Mouse (Mus musculus) T-helper 17 cell (primary cell): Measurements from ENCODE around the gene Gramd1b.

Experiments used
- in situ Hi-C, 2 experiments: fragments of 300-600 bp; cut with MboI, MseI; formaldehyde crosslinking; loops; 1 replicate in 1 of 2; 2 replicates in 1 of 2; pipeline ENCODE4 v1.15.1; 2025; ENCODE audit warnings: high pct_unique_total_duplicates in 2 of 2

Gramd1b gene

DNA sequence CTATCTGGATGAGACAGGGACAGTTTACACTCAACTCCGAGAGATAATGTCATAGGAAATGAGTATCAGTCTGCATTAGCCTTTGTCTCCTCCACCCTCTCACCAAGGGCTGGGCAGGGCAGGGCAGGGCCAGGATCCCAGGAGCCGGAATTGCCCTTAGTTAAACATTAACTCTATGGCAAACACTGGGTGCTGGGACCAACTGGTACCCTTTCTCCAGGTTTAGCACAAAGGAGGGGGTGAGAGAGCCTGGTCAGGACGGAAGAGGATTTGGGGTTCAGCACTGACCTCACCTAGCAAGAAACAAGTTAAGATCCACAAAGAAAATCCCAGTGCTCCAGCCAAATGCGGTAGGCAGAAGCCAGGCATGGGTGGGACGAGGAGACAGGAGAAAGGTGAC lies 208.0 kb downstream of the Gramd1b start:
- in situ Hi-C loops: loop anchor here in 1 of 2 experiments (5.0 kb wide), 1 partner anchor 96 kb away; no protein-coding TSS in a partner anchor

DNA sequence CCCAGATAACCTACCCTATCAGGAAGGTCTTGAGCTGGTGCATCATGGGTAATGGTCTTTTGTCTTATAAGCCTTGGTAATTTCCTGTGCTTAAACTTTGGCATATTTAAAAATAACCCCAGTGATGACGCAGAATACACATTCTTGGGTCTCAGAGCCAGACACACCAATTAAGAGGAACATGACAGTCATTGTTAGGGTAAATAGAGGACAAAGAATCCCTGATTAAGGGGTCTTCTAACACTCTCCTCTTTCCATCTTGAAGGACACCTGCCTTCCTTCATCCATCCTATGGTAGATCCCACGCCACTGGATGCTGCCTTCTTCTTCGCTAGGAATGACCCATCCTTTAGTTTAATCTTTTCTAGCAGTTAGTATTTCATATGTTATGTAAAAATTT lies 208.8 kb downstream of the Gramd1b start:
- in situ Hi-C loops: loop anchor here in 1 of 2 experiments (5.0 kb wide), 1 partner anchor 95 kb away; no protein-coding TSS in a partner anchor

DNA sequence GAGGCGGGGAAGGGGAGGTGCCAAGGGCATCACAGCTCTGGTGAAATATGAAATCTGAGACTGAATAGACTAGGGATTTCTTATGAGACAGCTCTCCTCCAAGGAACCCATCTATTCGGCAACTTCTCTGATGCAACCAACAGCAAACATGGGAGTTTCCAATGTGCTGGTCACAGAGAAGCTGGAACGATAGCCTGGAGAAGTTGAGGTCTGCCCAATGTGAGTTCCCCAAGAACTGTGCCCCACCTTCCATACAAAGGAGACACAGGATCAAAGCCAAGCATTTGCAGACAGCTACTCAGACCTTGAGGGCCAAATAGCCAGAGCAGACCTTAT lies 209.5 kb downstream of the Gramd1b start:
- in situ Hi-C loops: loop anchor here in 1 of 2 experiments (5.0 kb wide), 1 partner anchor 94 kb away; no protein-coding TSS in a partner anchor

DNA sequence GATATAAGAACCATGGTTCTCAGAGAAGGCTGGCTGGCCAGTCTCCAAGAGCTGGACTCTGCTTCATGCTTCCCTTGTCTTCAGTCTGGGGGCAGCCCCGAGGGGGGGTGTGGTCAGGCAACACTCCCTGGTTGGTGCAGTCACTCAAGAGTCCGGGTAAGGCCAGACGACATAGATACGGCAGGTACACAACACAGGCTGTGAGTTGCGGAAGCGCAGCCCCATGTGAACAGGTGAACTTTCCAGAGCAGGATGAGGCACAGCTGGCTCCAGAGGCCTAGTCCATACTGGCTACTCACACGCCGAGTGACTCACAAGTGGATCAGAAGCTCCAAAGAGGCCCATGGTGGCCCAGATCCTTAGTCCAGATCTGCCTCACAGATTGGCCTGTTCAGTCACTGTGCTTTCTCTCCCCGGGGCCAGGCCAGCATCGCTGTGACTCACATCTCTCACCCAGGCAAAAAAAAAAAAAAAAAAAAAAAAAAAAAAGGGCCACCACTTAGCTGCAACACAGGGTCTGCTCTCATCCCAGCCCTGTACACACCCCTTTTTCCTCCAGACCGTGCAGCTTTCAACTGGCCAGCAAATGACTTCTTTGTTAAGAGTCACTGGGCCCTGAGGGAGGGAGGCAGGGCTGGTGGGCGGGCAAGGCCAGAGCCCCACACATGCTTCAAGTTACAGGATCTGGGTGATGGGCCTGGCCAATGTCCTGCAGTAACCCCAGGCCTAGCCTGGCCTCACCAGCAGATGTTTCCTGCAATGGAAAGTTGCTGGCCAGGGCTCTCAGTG lies 210.1 kb downstream of the Gramd1b start:
- in situ Hi-C loops: loop anchor here in 1 of 2 experiments (5.0 kb wide), 1 partner anchor 94 kb away; no protein-coding TSS in a partner anchor

DNA sequence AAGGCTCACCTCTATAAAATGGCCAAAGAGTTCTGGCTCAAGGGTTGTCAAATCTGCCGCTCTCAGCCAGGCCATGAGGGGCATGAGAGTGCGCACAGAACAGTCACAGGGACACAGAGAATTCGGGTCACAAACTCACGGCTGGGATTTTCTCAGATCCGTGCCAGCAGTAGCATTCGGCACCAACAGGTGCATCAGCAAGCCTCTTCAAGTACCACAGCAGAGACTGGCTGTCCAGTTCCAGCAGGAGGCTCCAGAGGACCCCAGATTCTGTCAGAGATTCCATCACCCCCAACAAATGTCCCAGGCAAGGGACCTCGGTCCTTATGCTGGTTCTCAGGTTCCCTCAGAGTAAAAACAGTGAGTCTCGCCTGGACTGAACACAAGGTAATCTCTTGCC lies 210.8 kb downstream of the Gramd1b start:
- in situ Hi-C loops: loop anchor here in 1 of 2 experiments (5.0 kb wide), 1 partner anchor 93 kb away; no protein-coding TSS in a partner anchor

DNA sequence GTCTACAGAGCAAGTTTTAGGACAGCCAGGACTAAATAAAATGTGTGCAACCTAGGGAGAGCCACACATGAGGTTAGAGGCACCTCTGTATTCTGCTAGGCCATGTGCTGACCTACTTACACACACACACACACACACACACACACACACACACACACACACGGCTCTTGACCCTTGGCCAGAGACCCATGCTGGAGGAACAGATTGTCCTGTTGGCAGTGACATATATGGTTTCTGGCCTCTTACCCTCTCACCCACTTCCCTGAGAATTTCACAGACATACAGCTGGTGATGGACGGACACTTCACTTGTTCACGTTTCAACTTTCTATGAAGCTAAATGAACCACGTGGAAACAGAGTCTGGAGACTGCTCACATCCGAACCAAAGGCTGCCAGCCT lies 212.4 kb downstream of the Gramd1b start:
- in situ Hi-C loops: no loop called here

DNA sequence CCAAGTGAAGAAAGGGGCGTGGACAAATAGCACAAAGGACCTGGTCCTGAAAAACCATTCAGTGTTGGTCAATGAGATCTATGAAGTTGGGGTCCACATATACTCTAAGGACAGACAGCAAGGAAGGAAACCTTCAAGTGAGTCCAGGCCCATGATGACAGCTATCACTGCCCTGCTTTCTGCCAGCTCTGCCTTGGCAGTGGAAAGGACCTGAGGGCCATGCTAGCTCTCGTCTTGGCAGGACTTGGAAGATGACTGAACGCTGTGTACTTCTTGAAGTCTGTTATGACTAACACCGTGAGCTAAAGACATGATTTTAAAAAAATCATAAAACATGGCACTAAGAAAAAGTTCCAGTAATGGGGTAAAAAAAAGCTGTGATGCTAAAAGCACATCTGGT lies 213.4 kb downstream of the Gramd1b start:
- in situ Hi-C loops: no loop called here

DNA sequence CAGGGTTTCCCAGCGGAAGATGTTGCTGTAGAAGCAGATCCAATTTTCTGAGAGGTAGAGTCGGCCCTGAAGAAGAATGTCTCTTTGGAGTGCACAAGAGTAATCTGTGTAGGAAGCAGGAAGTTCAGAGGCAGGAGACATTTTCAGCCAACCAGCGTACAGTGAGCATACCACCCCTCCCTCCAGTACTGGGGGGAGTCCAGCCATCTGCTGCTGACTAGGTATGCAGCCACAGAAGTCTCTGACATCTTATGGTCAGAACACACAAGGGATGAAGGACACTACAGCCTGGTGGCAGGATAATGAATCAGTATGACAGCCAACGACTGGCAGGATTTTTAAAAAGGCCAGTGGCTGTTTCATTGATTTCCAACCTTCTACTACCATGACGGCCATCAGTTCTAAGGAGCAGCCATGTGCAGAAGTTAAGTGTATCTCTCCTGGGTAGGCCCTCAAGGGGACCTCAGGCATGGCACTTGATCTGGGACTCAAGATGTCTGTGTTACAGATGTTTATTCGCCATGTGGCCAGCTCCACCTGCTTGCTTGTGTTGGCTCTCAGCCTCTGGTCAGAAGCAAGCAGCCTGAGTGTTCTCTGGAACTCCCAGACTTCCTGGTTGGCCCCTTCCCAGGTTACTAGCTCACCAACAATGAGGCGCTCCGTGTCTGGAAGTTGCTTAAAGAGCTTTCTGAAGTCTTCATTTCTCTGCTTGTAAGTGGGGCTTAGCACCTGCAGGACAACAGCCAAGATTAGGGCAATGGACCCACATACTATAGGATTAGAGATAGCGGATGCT lies 214.1 kb downstream of the Gramd1b start:
- in situ Hi-C loops: no loop called here

DNA sequence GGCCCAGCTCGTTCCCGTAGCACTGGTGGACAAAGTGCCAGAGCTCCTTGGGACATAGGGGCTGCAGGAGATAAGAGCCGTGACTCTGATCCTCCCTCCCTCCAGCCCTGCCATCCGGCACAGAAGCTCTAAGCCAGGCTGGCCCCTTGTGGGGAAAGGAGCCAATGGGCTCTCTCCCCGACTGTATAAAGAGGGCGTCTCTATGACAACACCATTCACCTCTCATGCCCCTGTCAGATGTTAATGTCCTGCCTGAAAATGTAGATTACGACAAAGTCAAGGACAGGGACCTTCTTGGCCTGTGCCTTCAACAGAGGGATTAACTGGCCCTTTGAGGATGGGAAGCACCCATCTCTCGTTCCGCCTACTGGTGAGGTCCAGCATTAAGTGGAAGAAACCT lies 219.4 kb downstream of the Gramd1b start:
- in situ Hi-C loops: no loop called here

DNA sequence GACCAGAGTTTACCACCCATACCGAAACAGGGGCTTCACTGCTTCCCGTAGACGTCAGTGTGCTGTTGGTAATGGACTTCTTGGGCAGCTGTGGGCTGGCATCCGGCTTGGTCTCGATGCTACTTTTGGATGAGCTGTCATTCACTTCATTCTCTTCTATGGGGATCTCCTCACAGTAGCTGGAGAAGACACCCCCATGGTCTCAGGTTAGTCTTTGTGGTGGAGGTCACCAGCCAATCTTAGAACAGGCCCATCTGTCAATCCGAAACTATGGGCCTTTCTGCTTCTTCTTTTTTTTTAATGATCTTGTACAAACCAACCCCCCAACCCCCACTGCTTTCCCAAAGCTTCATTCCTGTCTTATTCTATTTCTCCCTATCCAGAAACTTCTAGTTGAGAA lies 221.3 kb downstream of the Gramd1b start:
- in situ Hi-C loops: loop anchor here in 1 of 2 experiments (10.0 kb wide), 1 partner anchor 1945 kb away; the partner anchor contains the start of gene Olfr250

DNA sequence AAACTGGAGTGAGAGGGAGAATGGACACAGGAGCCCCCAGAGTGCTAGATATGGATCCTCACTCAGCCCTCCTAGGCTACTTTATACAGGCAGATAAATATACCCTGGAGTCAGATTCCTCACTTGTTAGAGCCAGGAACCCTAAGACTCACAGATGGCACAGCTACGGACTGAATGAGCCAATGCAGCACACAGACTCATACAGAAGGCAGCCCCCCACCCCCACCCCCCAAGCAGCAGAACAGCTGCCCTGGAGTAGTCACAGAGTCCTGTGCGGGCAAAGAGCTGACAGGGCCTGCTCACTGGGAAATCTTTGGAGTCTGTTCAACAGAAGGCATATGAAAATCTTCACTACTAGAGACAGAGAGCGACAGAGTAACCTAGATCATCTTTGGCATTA lies 223.9 kb downstream of the Gramd1b start:
- in situ Hi-C loops: loop anchor here in 1 of 2 experiments (10.0 kb wide), 1 partner anchor 1943 kb away; the partner anchor contains the start of gene Olfr250

DNA sequence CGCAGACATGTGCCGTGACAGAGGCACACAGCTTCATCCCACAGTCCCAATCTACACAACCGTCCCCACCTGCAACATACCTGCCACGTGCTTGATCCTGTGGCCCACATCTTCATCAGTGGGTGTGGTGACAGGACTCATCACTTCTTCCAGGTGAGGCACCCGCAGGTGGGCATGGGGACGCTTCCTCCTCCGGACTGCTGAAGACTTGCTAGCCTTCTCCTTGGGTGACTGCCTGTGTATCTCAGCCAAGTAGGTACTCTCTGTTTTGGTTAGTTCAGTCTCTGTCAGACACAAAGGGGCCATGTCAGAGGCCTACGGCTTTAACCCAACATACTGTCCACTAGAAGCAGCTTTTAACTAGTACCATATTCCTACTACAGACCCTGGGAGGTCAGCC lies 226.9 kb downstream of the Gramd1b start:
- in situ Hi-C loops: loop anchor here in 1 of 2 experiments (10.0 kb wide), 1 partner anchor 1939 kb away; the partner anchor contains the start of gene Olfr250

DNA sequence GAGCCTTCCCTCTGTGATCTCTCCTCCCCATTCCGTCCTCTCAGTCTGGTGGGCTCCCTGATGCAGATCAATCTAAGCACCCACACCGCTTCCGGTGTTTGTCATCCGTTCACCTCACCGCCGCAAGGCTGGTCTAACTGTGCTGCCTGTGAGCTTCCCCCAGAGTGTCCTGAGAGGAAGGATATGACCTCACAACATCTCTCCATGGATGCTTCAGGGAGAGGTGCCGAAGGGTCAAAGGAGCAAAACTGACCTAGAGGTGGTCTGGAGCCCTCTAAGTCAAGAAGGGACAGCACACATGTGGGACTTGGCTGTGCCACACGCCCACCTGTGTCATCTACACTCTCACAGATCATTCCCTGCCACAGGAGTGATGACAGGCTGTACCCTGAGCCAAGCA lies 228.8 kb downstream of the Gramd1b start:
- in situ Hi-C loops: loop anchor here in 1 of 2 experiments (10.0 kb wide), 1 partner anchor 1938 kb away; the partner anchor contains the start of gene Olfr250

DNA sequence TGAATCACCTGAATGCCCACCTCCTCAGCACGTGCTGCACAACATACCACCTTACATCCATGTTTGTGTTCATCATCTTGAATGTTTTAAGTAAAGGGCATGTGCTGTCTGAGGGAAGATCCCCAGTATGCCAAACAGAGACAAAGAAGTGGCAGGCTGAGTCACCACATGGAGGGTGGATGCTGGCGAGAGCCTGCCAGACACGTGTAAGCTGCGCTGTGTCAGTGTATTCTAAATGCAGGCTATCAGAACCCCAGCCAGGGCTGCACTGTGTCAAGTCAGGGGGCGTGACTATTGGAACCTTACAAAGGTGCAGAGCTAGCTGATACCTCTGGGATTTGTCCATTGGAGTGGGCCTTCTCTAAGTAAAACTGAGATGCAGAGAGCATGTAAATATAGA lies 229.7 kb downstream of the Gramd1b start:
- in situ Hi-C loops: loop anchor here in 1 of 2 experiments (10.0 kb wide), 1 partner anchor 1937 kb away; the partner anchor contains the start of gene Olfr250

DNA sequence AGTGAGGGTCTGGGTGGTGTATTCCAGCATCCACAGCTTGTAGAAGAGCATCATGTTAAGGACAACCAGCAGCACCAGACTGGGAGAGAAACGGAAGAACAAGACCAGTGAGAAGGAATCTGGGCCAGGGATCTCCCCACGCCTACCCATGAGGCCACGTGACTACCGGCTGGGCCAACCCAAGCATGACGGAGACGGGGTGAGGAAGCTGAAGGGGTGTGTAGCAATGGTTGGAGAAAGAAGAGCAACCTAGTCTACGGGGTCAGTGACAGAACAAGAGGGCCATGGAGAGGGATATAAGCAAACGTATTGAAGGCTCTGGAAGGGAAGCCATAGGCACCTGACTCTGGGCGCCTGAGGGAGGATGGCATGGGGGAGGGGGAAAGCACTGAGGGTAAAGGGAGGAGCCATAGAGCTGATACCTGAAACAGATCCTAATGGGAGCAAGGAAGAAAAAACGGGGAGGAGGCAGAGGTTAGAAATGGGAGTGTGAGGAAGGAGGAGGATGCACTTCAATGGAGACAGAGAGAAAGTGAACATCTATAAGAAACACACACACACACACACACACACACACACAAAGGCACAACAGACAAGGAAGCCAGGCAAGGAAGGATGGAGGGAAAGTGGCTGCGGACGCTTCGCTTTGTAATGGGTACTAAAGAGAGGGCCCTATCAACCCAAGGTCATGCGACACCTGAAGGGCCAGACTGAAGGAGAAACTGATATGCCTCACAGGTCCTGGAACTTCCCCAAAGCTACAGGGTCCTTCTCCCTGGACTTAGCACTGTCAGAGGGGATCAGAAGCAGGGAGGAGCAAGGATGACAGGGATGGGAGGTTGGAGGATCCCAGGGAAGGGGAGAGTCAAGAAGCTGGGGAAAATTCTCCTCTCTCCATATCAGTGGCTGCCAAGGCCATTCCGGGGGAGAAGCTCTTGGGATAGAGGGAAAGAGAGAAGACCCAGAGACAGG lies 230.9 kb downstream of the Gramd1b start:
- in situ Hi-C loops: loop anchor here in 1 of 2 experiments (10.0 kb wide), 1 partner anchor 1936 kb away; the partner anchor contains the start of gene Olfr250

DNA sequence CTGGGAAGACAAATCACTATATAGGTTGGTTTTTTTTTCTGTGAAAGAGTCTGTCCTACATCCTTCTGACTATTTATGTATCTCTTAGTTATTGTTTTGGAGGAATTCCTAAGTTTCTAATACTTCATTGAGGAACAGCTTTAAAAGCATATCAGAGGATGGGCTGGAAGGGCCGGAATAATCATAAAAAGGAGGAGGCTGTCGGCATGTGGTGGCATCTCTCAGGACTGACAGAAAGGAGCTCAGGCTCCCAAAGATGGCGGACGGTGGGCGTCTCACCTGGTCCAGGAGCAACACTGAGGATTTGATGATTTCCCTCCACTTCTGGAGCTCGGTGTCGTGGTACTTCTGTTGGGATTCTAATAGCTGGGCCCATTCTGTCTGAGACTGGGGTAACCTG lies 231.9 kb downstream of the Gramd1b start:
- in situ Hi-C loops: no loop called here

DNA sequence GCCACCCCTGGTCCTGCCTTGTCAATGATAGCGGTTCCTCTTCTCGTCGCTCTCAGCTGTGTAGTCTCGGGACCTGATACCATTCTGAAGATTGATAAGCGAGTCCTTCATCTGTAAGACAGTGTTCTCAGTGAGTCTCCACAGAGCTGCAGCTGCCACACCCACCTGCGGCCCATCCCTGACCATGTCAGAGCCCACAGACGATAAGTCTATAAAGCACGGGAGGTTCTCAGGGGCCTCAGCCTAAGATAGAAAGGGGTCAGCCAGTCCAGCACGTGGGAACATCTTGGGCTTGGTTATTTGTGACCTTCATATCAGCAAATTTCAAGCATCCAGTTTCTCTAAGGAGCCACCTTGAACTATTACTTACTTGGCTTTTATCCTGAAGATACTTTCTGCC lies 233.2 kb downstream of the Gramd1b start:
- in situ Hi-C loops: no loop called here

DNA sequence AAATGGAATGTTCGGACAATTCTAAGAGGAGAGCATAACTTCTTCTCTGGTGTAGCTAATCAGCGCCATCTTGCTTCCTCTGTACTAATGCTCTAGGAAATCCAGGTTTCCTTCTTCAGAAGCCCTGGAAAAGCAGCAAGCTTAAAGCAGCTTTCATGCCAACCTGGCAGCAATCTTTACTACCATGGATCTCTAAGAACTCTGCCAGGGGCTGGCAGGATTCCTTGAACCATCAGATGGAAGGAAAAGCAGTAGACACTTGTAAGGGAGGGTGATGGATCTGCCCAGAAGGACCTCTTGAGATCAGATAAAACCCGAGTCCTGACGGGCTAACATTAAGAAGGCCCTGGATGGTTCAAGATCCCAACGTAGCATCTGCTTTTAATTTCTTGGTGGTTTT lies 234.9 kb downstream of the Gramd1b start:
- in situ Hi-C loops: no loop called here

DNA sequence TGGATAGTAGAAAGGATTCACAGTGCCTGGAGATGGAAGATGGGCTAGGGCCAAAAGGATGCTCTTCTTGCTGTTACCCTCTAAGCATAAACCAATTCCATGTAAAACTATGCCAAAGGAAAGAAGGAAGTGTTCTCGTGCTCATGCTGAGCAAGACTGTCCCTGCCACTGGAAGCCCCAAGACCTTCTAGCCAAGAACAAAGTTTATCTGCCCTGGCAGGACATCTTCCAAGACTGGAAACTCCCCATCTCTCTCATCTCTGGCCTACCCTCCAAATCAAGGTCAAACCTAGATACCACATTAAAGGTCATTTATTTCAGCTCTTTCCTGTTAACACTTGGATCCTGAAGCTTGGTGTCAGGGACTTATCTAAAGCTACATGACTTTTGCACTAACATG lies 236.3 kb downstream of the Gramd1b start:
- in situ Hi-C loops: no loop called here

DNA sequence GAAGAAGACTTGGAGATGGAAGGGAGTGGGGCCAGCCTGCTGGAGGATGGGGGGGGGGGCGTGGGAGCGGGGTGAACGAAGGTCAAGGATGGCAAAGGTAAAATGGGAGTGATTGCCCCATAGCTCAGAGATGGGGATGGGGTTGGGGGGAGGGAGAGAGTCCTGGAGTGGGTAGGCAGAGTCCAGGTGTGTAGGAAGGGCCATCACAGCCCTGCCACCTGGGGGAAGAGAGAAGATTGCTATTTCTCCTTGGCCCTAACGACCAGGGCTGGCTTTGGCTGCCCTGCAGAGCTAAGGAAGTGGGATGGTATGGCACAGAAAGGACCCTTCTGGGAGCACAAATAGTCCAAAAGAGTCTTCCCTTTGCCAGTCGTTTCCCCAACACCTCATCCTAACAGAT lies 237.0 kb downstream of the Gramd1b start:
- in situ Hi-C loops: no loop called here

DNA sequence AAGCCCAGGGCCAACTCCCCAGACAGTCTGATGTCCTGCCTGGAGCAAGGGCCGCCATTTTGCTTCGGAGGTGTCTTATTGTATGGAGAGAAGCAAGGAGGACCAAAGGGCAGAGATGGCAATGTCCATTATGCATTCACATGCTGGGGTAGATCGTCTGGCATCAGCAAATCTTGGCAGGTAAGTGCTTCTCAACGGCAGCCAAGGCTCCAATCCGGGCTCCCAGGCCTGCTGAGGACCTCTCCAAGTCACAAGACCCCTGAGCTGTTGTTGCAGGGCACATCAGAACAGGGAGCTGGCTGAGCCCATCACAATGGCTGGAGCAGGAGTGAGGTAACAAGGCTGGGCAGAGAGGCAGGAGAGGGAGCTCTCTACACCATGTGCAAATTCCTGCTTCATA lies 237.4 kb downstream of the Gramd1b start:
- in situ Hi-C loops: no loop called here
